Mouse (Mus musculus) heart, adult 2 months (tissue): ENCODE measurements around the gene Alyref.

ENCODE experiments used
- CTCF ChIP-seq: fragments of 200-600 bp; IDR thresholded peaks from 2 replicates; pipeline ENCODE4 v1.8.1; 2022; ENCODE audit warnings: antibody characterized with exemption, mild to moderate bottlenecking, moderate library complexity
- EP300 ChIP-seq: fragments of 200-500 bp; IDR thresholded peaks from 2 replicates; pipeline ENCODE4 v1.6.1; 2011; ENCODE audit warnings: low read depth, low read length, control low read depth; ENCODE audit not compliant: insufficient read depth
- POLR2A ChIP-seq: fragments of 200-500 bp; IDR thresholded peaks from 2 replicates; pipeline ENCODE4 v1.6.1; 2011; ENCODE audit warnings: mild to moderate bottlenecking, low read depth, low read length, control low read depth; ENCODE audit not compliant: insufficient read depth

- TF ChIP-seq CTCF (no peak), EP300 (no peak), POLR2A (no peak)
Measured at GRCm38 (mm10) chr11:120610477-120611046, 12.4 kb upstream of the Alyref start.
